Mouse (Mus musculus) adrenal gland, postnatal 4 days (tissue): ENCODE data around the gene Vmn1r67. TPM values are rescaled to one million over a fixed set of nuclear protein-coding genes. Genes with fewer than 3 reads are reported as not detected.
A peak's percentile ranks its signal among the peaks of the same experiment; 100 is the strongest.

Experiments
- DNase-seq, 2 experiments: peaks; one replicate each; pipeline ENCODE4 v3.0.0; 2021 to 2022; ENCODE audit warnings: low spot score in 2 of 2, mixed read lengths in 2 of 2
- long read RNA-seq, 2 experiments: library from polyadenylated mRNA; stranded (forward); transcript quantifications; one replicate each; pipeline ENCODE4 v2.0.0; 2021
- total RNA-seq, 2 experiments: library from RNA; stranded (reverse); gene quantifications; 2 replicates each; pipeline ENCODE4 v1.2.3; 2021

Vmn1r67 gene
- not detected for total RNA-seq
- long read RNA-seq, experiment 1 = 0 reads
- long read RNA-seq, experiment 2 = 0 reads

DNA sequence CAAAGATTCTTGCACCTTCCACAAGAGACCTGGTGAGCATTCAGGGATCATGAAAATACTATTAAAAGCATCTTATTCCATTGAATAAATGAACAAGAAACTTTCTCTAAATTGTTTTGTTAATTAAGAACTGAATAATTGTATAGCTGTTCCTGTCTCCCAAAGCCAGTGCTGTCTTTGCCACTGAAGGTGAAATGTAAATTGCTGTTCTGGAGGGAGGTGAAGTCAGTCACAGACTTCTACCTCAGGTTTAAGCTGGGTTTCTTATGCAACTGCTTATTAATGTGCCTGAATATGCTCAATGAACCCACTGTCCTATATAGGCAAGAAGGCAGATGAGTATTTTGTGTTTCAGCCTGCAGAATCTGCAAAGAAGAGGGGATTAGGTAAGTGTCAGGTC, at the start of gene Vmn1r67:
Vmn1r67 (plus strand) TSS at position 301 of the 400 bp plus-strand sequence.
- DNase-seq = no peak

- no peak for DNase-seq
Measured at GRCm38 (mm10) chr7:10458166-10458565, 15.0 kb downstream of the Vmn1r67 start.

DNA sequence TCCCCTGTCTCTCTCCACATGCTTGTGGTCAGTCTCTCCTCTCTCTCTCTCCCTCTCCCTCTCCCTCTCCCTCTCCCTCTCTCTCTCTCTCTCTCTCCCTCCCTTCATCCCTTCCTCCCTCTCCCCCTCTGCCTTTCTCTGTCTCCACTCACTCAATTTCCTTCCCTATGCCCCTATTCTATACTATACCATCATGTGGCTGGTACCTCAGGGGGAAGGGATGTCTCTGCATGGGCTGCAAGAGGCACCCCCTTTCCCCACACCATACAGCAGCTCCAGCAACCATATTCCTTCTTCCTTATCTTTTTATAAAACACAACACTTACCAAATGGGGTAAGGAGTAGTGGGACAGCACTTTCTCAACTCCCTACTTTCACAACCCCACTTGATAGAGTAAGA, 36.7 kb downstream of the Vmn1r67 start:
- DNase-seq = no peak

DNA sequence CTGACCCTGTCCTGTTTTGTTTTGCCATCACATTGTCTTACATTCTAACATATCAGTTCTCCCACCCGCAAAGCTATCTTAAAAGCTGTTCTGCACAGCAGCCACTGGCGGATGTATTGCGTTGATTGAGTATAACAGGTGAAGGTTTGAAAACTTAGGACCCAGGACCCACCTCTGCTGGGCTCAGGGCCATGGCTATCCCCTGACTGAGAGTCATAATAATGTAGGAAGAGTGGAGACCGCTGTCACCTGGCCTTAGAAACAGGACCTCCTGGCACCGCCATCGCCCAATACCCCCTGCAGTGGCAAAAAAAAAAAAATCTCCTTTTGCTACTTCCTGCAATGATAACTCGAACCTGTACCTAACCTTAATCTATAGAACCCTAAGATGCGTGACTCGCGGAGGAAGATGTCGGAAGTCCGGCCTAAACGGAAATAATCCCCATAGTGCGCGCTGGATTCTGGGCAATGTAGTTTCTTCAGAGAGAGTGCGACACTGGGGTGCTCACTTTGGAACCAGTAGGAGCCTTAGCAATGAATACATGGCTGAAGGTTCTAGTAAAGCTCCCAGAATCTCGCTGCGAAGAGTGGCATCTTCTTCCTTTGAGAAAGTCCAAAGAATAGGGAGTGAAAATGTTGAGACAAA, 37.6 kb downstream of the Vmn1r67 start:
- no peak for DNase-seq

DNA sequence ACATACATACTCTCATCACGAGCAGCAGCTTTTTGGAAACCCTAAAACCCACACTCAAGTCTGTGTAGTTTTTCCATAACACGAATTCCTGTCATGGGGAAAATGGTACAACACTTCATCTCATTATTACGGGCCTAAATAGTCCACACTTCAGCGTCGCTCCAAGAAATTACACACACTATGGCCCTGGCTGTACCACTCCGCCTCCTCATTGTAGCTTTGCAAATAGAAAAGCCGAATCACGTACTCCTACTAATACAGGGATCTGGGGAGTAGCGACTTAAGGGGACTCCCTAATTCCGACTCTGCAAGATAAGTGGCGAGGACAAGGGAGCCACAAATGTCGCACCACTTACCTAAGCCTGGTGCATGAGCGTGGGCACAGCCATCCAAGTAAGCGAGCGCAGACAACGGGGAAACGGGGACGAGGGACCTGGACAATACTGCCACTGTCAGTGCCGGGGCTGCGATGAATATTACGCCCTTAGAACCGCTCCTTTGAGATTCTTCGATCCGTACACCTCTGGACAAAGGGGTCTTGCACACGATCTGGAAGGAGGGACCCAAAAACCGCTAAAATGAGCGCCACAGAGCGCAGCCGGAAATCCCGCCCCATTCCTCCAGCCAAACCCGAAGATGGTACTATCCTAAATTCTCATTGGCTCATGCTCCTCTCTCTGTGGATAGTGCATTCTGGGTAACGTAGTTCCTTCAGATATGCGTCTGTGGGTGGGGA, 51.8 kb downstream of the Vmn1r67 start, which contains the start of gene Zik1:
Zik1 (minus strand) TSS at position 609 of the 736 bp plus-strand sequence.
- peak in 1 of 2 experiments; percentile 29 for DNase-seq

- no peak for DNase-seq
Measured at GRCm38 (mm10) chr7:10495578-10495977, 52.4 kb downstream of the Vmn1r67 start.

Other genes starting within 250 kb of the Vmn1r67 start
- gene Vmn1r66, start 165.3 kb upstream of the Vmn1r67 start, total RNA-seq = not detected
- 1 to 10 TPM; 7.0 to 7.2 TPM for gene Zik1, start 52.1 kb downstream of the Vmn1r67 start, total RNA-seq
- gene Vmn1r68, start 115.2 kb downstream of the Vmn1r67 start, total RNA-seq = not detected
- gene Vmn1r69, start 170.3 kb downstream of the Vmn1r67 start, total RNA-seq = not detected
- not detected for gene Vmn1r70, start 188.2 kb downstream of the Vmn1r67 start, total RNA-seq
- not detected for gene Nlrp4b, start 244.5 kb downstream of the Vmn1r67 start, total RNA-seq